Mouse (Mus musculus) gastrocnemius, adult 18-20 months (tissue): ENCODE measurements around the gene Card9. TPM values are rescaled to one million over a fixed set of nuclear protein-coding genes. Genes with fewer than 3 reads are reported as not detected.

ENCODE experiments used
- DNase-seq: peaks from one replicate; pipeline ENCODE4 v3.0.0; 2021; ENCODE audit warnings: low spot score
- total RNA-seq, 2 experiments: library from RNA; stranded (reverse); gene quantifications; 2 replicates each; pipeline ENCODE4 v1.2.3; 2021

Card9 gene
- total RNA-seq, 2 experiments from 2014 or later = 0.47 to 0.82 TPM

DNA sequence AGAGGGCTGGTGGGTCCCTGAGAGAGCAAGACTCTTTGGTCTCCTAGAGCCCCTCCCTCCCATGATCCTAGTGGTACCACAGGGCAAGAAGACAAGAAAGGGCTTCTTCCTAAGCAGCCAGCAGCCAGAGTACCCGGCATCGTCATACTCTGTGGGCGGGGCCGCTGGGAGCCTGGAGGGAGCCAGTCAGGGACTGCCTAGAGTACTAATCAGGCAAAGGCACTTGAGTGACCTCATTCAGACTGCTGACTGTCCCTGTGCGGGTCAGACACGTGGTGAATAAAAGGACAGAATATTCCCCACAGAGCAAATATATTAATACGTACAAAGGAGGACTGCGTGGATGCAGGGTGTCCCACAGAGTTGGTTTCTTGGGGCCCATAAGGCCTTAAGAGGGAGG is 31.3 kb downstream of the Card9 start:
- DNase-seq = peak; percentile 42

DNA sequence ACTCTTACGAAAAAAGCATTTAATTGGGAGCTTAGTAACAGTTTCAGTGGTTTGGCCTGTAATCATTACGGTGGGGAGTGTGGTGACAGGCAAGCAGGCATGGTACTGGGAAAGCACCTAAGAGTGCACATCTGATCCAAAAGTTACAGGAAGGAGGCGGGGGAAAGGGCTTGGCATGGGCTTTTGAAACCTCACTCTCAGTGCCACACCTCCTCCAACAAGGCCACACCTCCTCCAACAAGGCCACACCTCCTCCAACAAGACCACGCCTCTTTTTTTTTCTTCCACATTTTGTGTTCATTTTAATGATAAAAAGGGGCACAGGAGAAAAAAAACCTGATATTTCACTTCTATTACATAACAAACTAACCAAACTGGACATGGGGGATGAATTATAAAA is 32.9 kb downstream of the Card9 start:
- DNase-seq = no peak

DNA sequence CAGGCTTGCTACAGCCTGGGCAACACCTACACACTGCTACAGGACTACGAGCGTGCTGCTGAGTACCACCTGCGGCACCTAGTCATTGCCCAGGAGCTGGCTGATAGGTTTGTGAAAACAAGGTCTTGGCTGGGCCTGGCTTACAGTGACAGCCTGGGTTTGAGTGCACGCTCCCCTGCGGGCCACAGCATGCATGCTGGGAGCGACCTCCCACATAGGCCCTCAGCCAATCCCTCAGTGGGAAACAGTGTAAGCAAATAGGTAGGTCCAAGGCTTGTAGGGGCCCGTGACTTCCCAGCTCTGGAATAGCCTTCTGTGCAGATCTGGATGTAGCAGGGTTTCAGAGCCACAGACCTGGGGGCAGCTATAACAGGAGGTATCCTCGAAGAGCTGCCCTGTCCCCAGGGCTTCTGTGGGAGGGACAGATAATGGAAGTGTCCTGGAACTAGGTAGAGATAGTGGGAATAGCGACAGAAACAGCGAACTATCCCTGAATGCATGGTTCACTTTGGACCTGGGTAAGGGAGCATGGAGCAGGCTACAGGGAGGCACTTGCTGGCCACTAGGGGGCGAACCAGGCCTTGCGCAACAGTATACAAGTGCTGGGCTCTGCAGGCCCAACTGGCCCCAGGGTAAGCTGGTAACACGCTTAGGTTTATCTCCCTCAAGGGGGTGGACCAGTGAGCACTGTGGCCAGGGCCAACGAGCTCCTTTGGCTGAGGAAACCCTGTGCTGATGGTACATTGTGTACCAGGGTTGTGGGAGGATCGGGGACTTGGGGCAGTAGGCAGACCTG is 35.1 kb downstream of the Card9 start:
- peak; percentile 45 for DNase-seq

DNA sequence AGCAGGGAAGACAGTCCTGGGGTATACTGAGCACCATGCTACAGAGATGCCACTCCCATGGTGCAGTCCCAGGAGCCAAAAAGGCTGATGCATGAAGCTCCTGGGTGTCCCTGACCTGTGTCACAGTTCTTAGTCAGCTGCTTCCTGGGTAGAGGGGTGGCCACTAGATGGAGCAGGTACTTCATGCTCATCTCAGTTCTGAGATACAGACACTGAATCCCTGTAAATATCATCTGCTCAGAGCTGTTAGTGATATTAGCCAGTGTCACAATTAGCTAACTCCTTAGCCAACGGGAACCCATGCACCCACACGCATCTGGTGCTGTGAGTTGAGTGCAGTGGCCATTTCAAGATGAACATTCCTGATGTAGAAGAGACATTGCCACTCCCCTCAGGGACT is 35.8 kb downstream of the Card9 start:
- DNase-seq = no peak

DNA sequence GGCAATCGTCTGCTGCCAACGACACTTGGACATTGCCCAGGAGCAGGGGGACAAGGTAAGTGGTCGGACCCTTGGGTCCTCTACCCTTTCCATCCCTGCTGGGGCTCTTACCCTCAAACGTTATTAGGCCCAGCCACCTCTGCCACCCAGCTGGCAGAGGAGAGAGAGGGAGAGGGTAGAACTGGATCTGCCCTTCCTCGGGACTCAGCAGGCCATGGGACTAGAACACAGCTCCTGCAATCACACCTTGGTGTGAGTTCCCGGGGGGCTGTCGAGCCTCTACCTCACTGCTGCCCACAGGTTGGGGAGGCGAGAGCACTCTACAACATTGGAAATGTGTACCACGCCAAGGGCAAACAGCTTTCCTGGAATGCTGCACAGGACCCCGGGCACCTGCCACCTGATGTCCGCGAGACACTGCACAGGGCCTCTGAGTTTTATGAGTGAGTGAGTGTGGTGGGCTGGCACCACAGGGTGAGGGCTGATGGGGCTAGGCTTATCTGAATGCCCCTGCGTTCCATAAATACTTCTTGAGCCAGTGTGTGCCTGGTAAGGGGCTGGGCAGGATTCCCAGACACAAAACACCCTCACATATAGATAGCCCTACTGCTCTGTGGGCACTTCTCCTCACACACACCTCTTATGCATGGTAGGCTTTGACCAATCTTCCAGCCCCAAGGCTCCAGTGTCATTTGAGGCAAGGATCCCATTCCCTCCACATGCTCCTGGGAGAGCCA is 37.0 kb downstream of the Card9 start:
- DNase-seq = no peak

DNA sequence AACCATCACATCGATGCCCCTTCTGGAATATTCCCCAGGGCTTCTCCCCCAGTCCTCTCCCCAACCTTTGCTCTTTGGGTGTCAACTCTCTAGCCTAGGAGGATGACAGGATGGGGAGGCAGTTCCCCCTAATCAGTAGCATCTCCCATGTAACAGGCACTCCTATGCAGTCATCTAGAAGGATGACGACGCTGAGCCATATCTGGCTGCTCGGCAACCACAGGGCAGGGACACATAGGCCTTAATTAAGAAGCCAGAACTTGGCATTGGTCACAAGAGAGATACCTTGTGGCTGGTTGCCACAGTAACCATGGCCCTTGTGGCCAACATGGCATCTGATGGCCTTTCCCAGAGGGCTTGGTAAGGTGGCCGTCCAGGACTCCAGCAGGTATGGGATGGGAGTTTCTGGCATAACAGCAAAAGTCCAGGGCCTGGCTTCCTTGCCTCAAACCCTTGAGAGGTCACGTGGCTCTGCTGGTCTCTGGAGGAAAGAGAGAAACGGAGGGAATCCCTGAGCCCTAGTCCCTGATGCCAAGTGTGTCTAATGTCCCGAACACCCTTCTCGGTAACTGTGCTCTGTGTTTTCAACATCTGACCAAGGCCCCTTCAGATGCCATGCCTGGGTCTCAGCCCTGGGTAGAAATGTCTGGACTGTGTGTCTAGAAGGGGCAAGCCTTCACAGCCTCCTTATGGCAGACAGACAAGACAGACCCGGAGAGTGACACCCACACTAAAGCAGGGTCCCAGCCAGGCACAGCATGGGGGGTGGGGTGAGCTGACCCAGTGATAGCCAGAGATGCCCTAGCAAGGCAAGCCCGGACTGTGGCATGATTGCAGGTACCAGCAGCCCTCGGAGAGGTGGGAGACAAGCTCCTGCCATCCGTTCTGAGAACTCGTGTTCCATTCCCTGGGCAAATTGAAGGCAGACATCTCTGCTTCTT is 40.2 kb downstream of the Card9 start:
- no peak for DNase-seq

DNA sequence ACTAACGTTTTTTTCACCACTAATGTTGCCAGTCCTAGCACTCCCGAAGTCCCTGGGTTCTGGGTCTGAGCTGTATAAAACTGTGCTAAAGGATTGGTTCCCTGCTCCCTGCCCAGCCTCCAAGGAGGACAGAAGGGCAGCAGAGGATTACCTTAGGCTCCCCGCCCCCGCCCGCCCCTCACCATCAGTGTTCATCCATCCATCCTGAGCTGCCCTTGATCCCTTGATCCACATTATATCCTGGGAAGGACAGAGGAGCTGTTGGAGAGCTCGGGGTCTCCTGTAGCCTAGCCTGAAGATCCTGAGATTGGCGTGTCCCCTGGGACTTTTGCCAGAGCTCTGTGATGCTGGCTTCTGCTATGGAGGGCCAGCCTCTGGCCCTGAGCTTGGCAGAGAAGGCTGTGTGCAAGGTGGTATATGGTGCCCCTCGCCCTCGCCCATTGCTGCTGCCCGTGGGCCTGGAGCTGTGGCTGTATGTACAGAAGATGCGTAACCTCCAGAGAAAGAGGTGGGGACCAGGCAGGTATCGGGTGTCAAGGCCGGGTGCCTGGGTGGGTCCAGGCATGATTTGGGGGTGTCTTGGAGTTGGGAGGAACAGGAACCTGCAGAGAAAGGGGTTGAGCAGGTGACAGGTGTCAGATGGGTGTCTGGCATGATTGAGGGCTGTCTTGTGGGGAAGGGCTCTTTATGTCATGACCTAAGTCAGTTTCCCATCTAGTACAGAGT is 41.0 kb downstream of the Card9 start:
- DNase-seq = no peak

DNA sequence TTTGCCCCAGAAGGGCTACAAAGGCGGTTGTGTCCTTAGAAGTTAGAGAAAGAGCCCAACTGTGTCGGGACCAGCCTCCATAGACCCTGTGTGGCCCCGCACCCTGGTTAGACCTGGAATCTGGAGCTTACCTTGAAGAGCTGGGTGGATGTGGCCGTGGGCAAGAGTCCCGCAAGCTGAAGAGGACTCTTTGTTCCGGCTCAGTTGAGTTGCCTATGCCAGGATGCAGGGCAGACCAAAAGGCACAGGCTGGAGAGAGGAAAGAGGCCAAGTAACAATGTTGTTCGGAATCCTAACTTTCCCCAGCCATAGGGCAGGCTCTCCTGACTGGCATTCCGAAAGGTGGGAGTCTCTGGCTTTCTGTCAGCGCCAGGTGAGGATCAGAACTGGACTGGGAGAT is 41.6 kb downstream of the Card9 start:
- DNase-seq = no peak

DNA sequence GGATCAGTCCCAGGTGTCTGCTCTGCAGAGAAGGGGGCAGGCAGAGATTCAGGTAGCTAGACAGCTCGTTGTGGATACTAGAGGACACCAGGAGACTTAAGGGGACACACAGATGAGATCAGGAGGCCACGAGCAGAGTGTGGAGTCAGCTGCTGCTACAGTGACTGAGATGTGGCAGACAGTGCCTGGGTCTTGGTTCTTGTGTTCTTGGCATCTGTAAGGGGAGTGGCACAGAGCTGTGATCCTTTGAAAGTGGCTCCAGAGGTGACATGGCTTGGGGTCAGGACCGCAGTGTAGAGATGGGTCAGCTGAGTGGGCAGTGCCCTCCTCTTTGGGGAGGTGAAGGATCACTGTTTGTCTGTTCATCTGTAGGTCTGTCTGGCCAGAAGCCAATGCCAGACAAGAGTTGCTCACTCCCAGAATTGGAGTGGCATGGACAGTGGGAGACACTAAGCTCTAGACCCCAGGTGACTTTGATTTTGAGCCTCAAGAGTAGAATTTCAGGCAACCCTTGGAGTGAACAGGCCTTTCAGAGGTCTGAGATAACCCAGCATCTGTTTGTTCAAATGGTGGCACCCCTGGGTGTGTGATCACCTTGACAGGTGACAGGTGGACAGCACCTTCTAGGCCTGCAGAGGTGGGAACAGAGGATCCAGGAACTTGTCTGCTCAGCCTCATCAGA is 42.6 kb downstream of the Card9 start:
- DNase-seq = no peak

DNA sequence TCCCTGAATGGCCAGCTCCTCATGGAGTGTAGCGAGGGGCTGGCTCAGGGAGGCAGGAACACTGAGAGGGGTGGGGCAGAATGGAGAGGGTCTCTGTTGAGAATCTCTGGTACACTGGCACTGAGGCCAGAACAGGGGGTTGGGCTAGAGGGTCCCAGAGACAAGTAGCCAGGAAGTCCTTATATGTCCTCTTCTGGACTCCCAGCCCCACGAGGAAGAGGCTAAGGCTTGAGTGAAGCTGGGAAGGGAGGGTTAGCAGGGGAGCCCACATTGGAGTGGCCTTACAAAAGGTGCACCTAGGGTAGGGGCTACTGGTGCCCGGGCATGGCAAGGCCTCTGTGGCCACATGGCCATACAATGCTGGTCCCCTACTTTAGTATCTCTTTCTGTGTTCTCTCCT is 43.3 kb downstream of the Card9 start:
- no peak for DNase-seq

DNA sequence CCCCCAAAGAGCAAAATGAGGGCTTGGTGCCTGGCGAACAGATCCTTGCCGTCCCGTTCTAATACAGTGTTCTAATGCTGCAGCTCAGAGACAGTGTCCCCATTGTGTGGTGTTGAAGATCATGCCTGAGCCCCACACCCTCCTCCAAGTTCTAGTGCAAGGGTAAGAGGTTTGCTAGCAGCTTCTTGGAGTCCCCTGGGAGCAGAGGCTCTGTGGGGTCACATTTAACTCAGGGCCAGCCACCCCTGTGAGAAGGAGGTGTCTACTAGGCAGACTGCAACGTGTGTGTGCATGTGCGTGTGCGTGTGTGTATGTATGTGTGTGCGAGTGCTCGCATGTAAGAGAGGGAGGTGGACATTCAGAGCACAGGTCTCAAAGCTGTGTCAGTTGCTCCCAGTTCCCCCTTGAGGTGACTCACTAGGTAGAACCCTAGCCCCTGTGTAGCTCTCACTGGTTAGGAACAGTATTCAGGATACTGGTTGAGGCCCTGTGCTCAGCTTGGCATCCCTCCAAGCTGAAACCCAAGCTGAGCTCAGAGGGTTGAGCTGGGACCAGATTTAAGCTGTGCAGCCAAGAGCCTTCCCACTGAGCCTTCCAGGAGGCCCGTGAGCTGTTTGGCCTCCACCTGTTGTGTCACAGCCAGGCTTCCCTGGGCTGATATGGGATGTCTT is 44.0 kb downstream of the Card9 start:
- peak; percentile 49 for DNase-seq

DNA sequence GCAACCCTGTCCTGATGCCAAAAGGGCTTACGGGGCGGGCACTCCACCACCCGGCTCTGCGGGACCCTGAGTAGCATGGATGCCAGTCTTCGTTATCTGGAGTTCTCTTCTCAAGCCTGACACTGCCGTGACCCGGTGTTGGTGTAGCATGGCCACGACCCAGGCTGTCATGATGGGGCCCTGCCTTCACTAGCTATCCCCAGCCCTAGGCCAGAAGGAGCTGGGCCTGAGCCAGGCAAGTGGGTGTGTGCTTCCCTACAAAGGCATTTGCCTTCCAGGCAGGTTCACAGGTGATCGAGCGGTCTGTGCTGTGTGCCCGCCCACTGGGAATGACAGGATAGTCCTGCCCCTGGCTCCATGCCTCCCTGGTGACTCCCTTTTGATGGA is 44.8 kb downstream of the Card9 start:
- peak; percentile 39 for DNase-seq

DNA sequence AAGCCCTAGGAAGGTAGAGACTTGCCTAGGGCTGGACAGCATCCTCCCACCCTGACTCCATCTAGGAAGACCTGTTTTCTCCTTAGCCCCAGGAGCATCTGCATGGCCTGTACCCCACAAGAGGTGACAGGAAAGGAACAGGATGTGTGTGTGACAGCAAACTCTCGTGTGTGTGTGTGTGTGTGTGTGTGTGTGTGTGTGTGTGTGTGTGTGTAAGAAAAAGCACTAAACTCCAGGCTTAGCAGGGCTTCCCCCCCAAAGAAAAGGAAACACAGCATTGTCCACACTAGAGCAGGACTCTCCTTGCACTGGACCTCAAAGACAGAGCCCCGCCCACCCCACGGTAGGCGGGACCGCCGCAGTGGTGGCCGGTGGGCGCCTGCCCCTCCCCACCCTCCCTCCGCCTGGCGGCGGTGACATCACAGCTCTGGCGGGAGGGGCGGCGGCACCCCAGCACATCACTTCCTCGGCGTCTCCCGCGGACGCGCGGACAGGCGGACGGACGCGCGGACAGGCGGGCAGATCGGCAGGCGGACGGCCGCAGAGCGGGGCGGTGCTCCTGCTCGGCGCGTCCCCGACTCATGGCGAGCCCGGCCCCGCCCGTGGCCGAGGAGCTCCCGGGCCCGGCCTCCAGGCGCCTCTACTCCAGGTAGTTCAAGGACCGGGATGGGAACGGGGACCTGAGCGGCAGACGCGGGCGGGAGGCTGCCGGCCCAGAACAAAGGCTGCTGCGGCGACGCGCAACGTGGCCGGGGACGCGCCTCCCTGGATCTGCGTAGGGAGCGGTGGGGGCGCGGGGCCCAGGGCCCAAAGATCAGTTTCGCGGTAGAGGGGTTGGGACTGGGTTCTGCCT is 45.4 kb downstream of the Card9 start, which contains the start of gene Gpsm1:
Gene Gpsm1, plus strand, starts transcription at position 444 of the 853 bp plus-strand sequence.
- DNase-seq = peak; percentile 70

DNA sequence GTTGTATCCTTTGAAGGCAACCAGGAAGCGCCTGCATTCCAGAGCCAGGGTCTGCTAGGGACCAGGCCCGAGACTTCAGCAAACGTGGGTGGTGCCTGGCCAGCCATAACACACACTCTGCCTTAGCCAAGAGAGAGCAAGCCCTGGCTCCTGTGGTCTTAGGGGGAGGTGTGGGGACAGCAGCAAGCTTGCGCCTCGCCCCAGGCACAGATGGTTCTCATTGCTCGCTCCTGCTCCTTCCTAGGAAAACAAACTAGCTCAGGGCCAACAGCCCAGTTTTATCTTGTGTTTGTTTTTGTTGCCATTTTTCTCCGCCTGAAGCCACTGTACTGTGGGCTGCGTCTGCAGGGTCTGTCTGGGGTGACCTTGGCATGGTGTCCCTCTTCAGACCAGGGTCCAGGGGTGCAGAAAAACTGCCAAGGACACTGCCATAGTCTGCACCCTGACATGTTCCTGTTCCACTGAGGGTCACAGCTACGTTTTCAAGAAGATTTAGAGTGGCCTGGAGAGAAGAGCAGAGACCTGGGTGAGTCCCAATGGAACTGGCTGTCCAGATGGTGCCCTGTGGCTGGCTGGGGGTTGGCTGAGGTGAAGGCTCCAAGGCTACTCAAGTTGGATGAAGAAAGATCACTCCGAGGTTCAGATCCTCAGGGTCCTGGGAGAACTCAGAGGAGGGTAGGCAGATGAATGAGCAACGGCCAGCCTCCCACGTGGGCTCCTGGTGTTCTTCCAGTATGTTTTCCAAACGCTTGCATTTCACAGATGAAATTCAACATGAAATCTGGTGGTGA is 46.2 kb downstream of the Card9 start:
- DNase-seq = peak; percentile 52

DNA sequence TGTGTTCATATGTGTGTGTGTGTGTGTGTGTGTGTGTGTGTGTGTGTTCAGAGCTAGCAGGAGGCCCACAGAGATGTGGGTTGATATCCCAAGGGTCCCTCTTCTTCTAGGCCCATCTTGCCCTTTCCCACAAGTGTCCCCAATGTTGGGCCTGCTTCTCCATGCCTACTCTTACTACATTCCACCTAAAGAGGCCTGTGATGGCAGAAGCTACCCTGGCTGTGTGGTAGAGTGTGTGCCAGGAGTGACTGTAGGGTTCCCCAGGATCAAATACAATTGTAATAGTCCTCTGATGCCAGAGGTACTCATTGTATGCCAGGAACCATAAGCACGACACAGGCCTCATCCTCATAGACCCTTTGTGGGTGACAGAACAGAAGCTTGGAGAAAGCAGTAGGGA is 47.3 kb downstream of the Card9 start:
- no peak for DNase-seq

DNA sequence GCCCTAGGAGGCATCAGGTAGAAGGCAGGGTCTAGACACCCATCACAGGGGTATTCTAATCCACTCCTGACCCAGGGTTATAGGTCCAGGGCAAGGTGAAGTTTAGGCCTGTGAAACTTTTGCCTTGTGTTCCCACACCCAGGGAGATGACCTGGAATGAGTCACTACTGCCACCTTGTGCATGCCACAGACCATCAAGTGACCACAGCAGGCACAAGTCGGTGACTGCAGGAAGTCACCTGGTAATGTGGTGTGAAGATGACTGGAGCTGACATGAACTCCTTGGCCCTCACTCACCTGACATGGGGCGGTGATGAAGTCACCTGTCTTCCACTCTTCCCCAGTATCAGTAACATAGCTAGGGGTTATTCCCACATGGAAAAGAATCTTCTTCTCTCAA is 47.9 kb downstream of the Card9 start:
- no peak for DNase-seq

DNA sequence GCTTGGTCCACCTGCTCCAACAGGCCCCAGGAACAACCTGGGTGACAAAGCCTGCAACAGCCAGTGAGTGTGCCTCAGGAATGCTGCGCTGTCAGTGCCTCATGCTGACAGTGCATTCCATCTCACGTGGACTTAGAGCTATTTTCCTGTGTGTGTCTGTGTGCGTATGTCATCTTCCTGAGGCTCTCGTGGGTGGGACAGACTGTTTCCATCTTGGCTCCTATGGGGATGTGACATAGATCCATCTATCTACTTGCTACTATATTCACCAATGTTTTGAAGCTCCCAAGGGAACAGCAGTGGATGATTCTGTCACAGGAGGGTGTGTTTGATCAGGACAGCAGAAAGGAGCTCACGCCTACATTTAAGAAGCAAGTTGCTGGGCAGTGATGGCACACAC is 48.8 kb downstream of the Card9 start:
- no peak for DNase-seq

DNA sequence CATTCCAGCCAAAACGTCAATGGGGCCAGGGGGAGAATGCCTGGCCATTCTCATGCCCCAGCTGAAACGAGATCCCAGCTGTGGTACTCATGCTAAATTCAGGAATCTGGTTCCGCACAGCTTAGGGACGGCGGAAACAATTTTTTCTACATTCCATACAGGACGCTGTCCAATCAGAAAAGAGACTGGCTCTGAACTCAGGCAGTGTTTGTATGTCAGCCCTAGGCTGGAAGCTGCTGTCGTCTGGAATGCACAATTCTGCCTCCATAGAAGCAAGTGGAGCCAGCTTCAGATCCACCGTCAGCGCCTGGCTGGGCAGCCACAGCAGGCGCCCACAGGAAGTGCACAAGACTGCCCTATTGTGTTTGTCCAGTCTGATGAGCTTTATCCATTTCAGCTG is 51.0 kb downstream of the Card9 start:
- no peak for DNase-seq
